Mouse (Mus musculus): Measurements from ENCODE around the gene Cpn1.

DNA sequence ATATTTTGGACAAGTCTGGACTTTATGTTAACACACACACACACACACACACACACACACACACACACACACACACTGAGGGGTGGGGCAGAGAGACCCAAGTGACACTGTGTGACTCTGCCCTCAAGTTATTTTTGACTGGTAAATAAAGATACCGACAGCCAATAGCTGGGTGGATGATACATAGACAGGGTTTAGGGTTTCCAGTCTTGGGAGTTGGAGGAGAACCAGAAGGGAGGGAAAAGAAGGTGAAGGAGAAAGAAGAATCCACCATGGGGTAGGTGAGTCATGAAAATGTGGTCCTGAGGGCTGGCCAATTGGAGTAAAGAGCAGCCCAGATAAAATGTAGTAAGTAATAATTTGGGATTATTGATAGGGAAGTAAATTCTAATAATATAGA lies 13.7 kb upstream of the Cpn1 start:
- TF ChIP-seq CTCF (IDR thresholded peaks at IDR 0.05; ENCODE audit: extremely low read depth, insufficient read depth, low read length) (no peak), POLR2A (IDR thresholded peaks at IDR 0.05; ENCODE audit: extremely low read depth, insufficient read depth, low read length) (no peak)
